In the genomic region with DNA sequence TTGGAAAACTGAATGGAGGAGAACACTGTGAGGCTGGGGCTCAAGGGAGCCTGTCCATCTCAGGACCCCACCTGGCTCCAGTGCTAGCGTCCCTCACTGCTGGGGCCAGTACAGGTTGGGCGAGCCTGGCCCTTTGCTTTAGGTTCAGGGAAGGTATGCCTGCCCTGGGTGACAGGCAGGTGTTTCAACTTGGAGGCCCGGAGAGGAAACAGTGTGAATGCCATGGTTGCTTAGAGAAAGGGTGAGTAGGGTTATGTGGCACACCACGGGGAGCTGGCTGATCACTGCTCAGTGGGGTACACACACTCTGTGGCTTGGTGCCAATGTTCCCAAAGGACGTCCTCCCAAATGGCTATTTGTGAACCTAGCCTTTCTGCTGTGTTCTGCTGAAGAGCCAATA, we compare ENCODE assay signal across 33 mouse cellular contexts. TPM values are rescaled to one million over a fixed set of nuclear protein-coding genes. Genes with fewer than 3 reads are reported as not detected.
DNase-seq lines count a peak whose midpoint lies in the region; ATAC-seq and TF ChIP-seq lines count a peak whose summit lies in the region.
"Had no signal": no experiment of that assay in that cellular context is flagged by ENCODE, and none has a peak within 500 bp of the region (broad histone marks: within the 10 kb centered on the region; RNA-seq: fewer than 3 reads in every experiment).

No protein-coding gene starts in this region.

- POLR2A ChIA-PET in Patski (lab: Charles Lee): interaction anchor here (1.1 to 3.2 kb wide), 3 partner anchors 8 to 48 kb away, joined by 3 to 14 read pairs (median 8); no protein-coding TSS in a partner anchor

- DNase-seq in gastrocnemius, adult 2 months: peak; percentile 7
- no peak for DNase-seq in gastrocnemius, postnatal 36 days
- peak; percentile 39 to 48 for DNase-seq in kidney, adult 8-10 months
- DNase-seq in kidney, postnatal 10 days: no peak
- no peak for DNase-seq in Patski (ENCODE audit: low read depth, low spot score)
- no peak for DNase-seq in kidney, postnatal 0 days (ENCODE audit: low spot score)
- DNase-seq in frontal cortex, postnatal 14 days (ENCODE audit: low spot score in 2 of 2): no peak
- no peak for DNase-seq in layer of hippocampus, adult 18-20 months (ENCODE audit: low spot score in 2 of 2)
- DNase-seq: adrenal gland, adult 8-10 months; cerebellum, adult 11 months; cerebellum, adult 9-10 months; embryo, embryonic 11 days; heart, postnatal 10 days; lung, embryonic 14.5 days; lung, postnatal 14 days; right cerebral cortex, postnatal 25 days; spleen, adult 18-20 months had no signal

- no peak overlapping the region for H3K4me2 ChIP-seq in kidney, postnatal 0 days (ENCODE audit: low read length)
- H3K4me2 ChIP-seq: embryonic facial prominence, embryonic 13.5 days; forebrain, embryonic 15.5 days; heart, embryonic 13.5 days; hindbrain, embryonic 14.5 days; limb, embryonic 12.5 days; liver, embryonic 15.5 days; lung, embryonic 14.5 days; midbrain, embryonic 15.5 days; neural tube, embryonic 15.5 days had no signal

- H3K4me3 ChIP-seq in gastrocnemius, adult 2 months: no peak overlapping the region
- H3K4me3 ChIP-seq in kidney, postnatal 0 days (replicated peaks; ENCODE audit: low read depth, low read length): no peak overlapping the region
- H3K4me3 ChIP-seq: embryonic facial prominence, embryonic 13.5 days; forebrain, embryonic 10.5 days; forebrain, embryonic 15.5 days; heart, embryonic 13.5 days; left cerebral cortex, adult 2 months; limb, embryonic 12.5 days; liver, embryonic 15.5 days; midbrain, embryonic 10.5 days; midbrain, embryonic 15.5 days; neural tube, embryonic 15.5 days had no signal

- peak; percentile 5 for ATAC-seq in Patski
- ATAC-seq in kidney, postnatal 0 days (replicated peaks; ENCODE audit: low FRiP score, low read depth): no peak
- ATAC-seq: forebrain, embryonic 15.5 days; midbrain, embryonic 15.5 days had no signal

- H3K9me3 ChIP-seq in kidney, postnatal 0 days (replicated peaks; ENCODE audit: low read length): no peaks in the 10 kb centered on the region
- H3K9me3 ChIP-seq: embryonic facial prominence, embryonic 13.5 days; forebrain, embryonic 10.5 days; forebrain, embryonic 15.5 days; heart, embryonic 13.5 days; limb, embryonic 12.5 days; liver, embryonic 15.5 days; midbrain, embryonic 15.5 days; neural tube, embryonic 15.5 days had no signal

- no peak overlapping the region for H3K9ac ChIP-seq in kidney, postnatal 0 days (ENCODE audit: low read depth, low read length)
- H3K9ac ChIP-seq: embryonic facial prominence, embryonic 13.5 days; forebrain, embryonic 15.5 days; heart, embryonic 13.5 days; hindbrain, embryonic 14.5 days; limb, embryonic 12.5 days; liver, embryonic 15.5 days; lung, embryonic 14.5 days; midbrain, embryonic 15.5 days; neural tube, embryonic 15.5 days had no signal

- no peaks in the 10 kb centered on the region for H3K27me3 ChIP-seq in Patski
- no peaks in the 10 kb centered on the region for H3K27me3 ChIP-seq in kidney, postnatal 0 days (ENCODE audit: insufficient read depth, low read length)

- no peak for TF ChIP-seq CTCF in gastrocnemius, adult 2 months (IDR thresholded peaks at IDR 0.05)
- TF ChIP-seq CTCF in Patski (IDR thresholded peaks at IDR 0.05): no peak
- no peak for TF ChIP-seq CTCF in kidney, postnatal 0 days (IDR thresholded peaks at IDR 0.05; ENCODE audit: low read depth)

- WGBS in kidney, postnatal 0 days: 72% methylated on average over 5 of the region's 5 CpGs

- in situ Hi-C loops in Patski (cut with MboI; ENCODE audit: low pct_unique_long_range_greater_than_20kb): no loop called here

- peaks cover 17% of the 10 kb centered on the region for H3K4me1 ChIP-seq in kidney, postnatal 0 days (replicated peaks; ENCODE audit: insufficient read depth, low read length)

- H3K27ac ChIP-seq in gastrocnemius, adult 2 months: no peak overlapping the region
- H3K27ac ChIP-seq in kidney, postnatal 0 days: 0 out of 2 replicates have a peak overlapping the region, but pooled peaks have one; percentile 21
- H3K27ac ChIP-seq: embryonic facial prominence, embryonic 13.5 days; forebrain, embryonic 10.5 days; forebrain, embryonic 15.5 days; heart, embryonic 13.5 days; hindbrain, embryonic 14.5 days; left cerebral cortex, adult 2 months; limb, embryonic 12.5 days; liver, embryonic 15.5 days; midbrain, embryonic 10.5 days; midbrain, embryonic 15.5 days; neural tube, embryonic 15.5 days had no signal

- intact Hi-C loops in gastrocnemius, adult 2 months (cut with DNase I): no loop called here
- intact Hi-C loops in gastrocnemius, postnatal 36 days (cut with DNase I): no loop called here

- no peaks in the 10 kb centered on the region for H3K36me3 ChIP-seq in kidney, postnatal 0 days (ENCODE audit: insufficient read depth, low read length)
- H3K36me3 ChIP-seq: embryonic facial prominence, embryonic 13.5 days; forebrain, embryonic 10.5 days; forebrain, embryonic 15.5 days; limb, embryonic 12.5 days; liver, embryonic 15.5 days; midbrain, embryonic 10.5 days; midbrain, embryonic 15.5 days; neural tube, embryonic 15.5 days had no signal

- CTCF ChIA-PET in Patski (lab: Charles Lee): interaction anchor here (7.7 kb wide), 1 partner anchor 14 kb away, joined by 59 read pairs; no protein-coding TSS in a partner anchor

RNA-seq across cellular contexts. Expression of gene Lad1, which starts 3.9 kb away (rescaled TPM):
- total RNA-seq in gastrocnemius, adult 2 months (2021): not detected
- total RNA-seq in gastrocnemius, postnatal 36 days (2021): not detected
- 138 TPM for polyA plus RNA-seq in Patski (2021)
- polyA plus RNA-seq in kidney, postnatal 0 days (2015; fragmentation: Nextera tagmentation; extraction: Ambion mirVana): 28.4 and 33.2 TPM in 2 replicates
- total RNA-seq in layer of hippocampus, adult 18-20 months (2021): 1 to 10 TPM; 1.0 to 1.3 TPM
- total RNA-seq: CH12.LX; gastrocnemius, adult 8-10 months; hematopoietic stem cell, adult 5-6 weeks; megakaryocyte progenitor cell, adult 5-6 weeks had no signal

RNA-seq across cellular contexts. Expression of gene Tnnt2, which starts 21.6 kb away (rescaled TPM):
- total RNA-seq in gastrocnemius, adult 2 months (2021): 1 to 10 TPM in 1 of 2 experiments, under 1 TPM in 1; 0.77 to 3.3 TPM
- 1 to 10 TPM; 2.9 to 5.4 TPM for total RNA-seq in gastrocnemius, postnatal 36 days (2021)
- 1.1 TPM for polyA plus RNA-seq in Patski (2021)
- polyA plus RNA-seq in kidney, postnatal 0 days (2015; fragmentation: Nextera tagmentation; extraction: Ambion mirVana): 2.0 and 5.7 TPM in 2 replicates
- 1 to 10 TPM; 1.7 to 2.0 TPM for total RNA-seq in layer of hippocampus, adult 18-20 months (2021)
- total RNA-seq: hematopoietic stem cell, adult 5-6 weeks; megakaryocyte progenitor cell, adult 5-6 weeks had no signal

RNA-seq across cellular contexts. Expression of gene Tnni1, which starts 35.3 kb away (rescaled TPM):
- total RNA-seq in gastrocnemius, adult 2 months (2021): 100 to 1,000 TPM; 184 to 604 TPM
- total RNA-seq in gastrocnemius, postnatal 36 days (2021): 100 to 1,000 TPM in 1 of 2 experiments, 10 to 100 TPM in 1; 69.4 to 433 TPM
- 0.83 TPM for polyA plus RNA-seq in Patski (2021)
- 7.9 and 8.9 TPM in 2 replicates for polyA plus RNA-seq in kidney, postnatal 0 days (2015; fragmentation: Nextera tagmentation; extraction: Ambion mirVana)
- total RNA-seq in layer of hippocampus, adult 18-20 months (2021): 1 to 10 TPM; 1.2 to 1.5 TPM
- total RNA-seq: hematopoietic stem cell, adult 5-6 weeks; megakaryocyte progenitor cell, adult 5-6 weeks had no signal
- polyA plus RNA-seq: liver, adult 2 months had no signal

RNA-seq across cellular contexts. Expression of gene Phlda3, which starts 48.6 kb away (rescaled TPM):
- total RNA-seq in gastrocnemius, adult 2 months (2021): 100 to 1,000 TPM in 1 of 2 experiments, 10 to 100 TPM in 1; 78.0 to 140 TPM
- total RNA-seq in gastrocnemius, postnatal 36 days (2021): 100 to 1,000 TPM; 108 to 122 TPM
- polyA plus RNA-seq in Patski (2021): 104 TPM
- polyA plus RNA-seq in kidney, postnatal 0 days (2015; fragmentation: Nextera tagmentation; extraction: Ambion mirVana): 76.4 and 78.4 TPM in 2 replicates
- 10 to 100 TPM; 13.2 to 13.9 TPM for total RNA-seq in layer of hippocampus, adult 18-20 months (2021)
- total RNA-seq: hematopoietic stem cell, adult 5-6 weeks had no signal

Comparison
In these comparisons a context has a peak if more than half of its experiments do, and no peak if none do; other contexts are left out.
1. DNase-seq: peak in gastrocnemius, adult 2 months (single experiment) and kidney, adult 8-10 months (2 of 2); none in gastrocnemius, postnatal 36 days (0 of 2), kidney, postnatal 10 days (single experiment), Patski (single experiment), kidney, postnatal 0 days (single experiment), frontal cortex, postnatal 14 days (0 of 2) and layer of hippocampus, adult 18-20 months (0 of 2).
2. RNA of gene Tnni1, which starts 35.3 kb away (total RNA-seq): 184 to 604 TPM in gastrocnemius, adult 2 months and 69.4 to 433 TPM in gastrocnemius, postnatal 36 days; 1.2 to 1.5 TPM in layer of hippocampus, adult 18-20 months; every median in the first group is over 10 times any median in the second.